Comparison of ENCODE assay signal across 29 mouse cellular contexts in genomic region chr4:102512940-102513339, GRCm38 (mm10).
DNase-seq lines count a peak whose midpoint lies in the region; ATAC-seq and TF ChIP-seq lines count a peak whose summit lies in the region.
"Had no signal": no experiment of that assay in that cellular context is flagged by ENCODE, and none has a peak within 500 bp of the region (broad histone marks: within the 10 kb centered on the region; RNA-seq: fewer than 3 reads in every experiment).

No protein-coding gene starts in this region.

- no peak for TF ChIP-seq POLR2A in lung, adult 2 months (IDR thresholded peaks at IDR 0.05; ENCODE audit: borderline replicate concordance, extremely low read depth, low read depth, low read length)

- H3K4me3 ChIP-seq in lung, adult 2 months (replicated peaks; ENCODE audit: extremely low read depth, low read depth, low read length) = no peak overlapping the region
- H3K4me3 ChIP-seq: embryonic facial prominence, embryonic 13.5 days; erythroblast, embryonic 14.5 days; forebrain, embryonic 12.5 days; heart, adult 2 months; heart, embryonic 12.5 days; hindbrain, embryonic 13.5 days; liver, embryonic 15.5 days had no signal

- no peak for ATAC-seq in erythroblast, adult 5-6 weeks (replicated peaks; ENCODE audit: low FRiP score, poor library complexity, severe bottlenecking)
- ATAC-seq: activated CD4-positive, CD25-positive, alpha-beta regulatory T cell, adult 4 months; forebrain, postnatal 0 days; intestine, embryonic 16.5 days; midbrain, embryonic 16.5 days had no signal

- 74% methylated on average over 7 of the region's 7 CpGs for WGBS in lung, adult 2 months

- peaks cover 17% of the 10 kb centered on the region for H3K4me1 ChIP-seq in lung, adult 2 months (ENCODE audit: control insufficient read depth, insufficient read depth, low read length)

- DNase-seq in kidney, postnatal 14 days = peak; percentile 17
- DNase-seq in kidney, postnatal 4 days = no peak
- DNase-seq in lung, postnatal 36 days = peak; percentile 30
- DNase-seq in lung, adult 2 months = no peak
- DNase-seq in testis, postnatal 10 days (ENCODE audit: low spot score) = peak; percentile 51
- DNase-seq: adrenal gland, adult 2 months; adrenal gland, postnatal 36 days; B cell, adult 2 months; cerebellum, adult 18-20 months; cerebellum, postnatal 10 days; forebrain, postnatal 0 days; gastrocnemius, postnatal 14 days; heart, adult 2 months; heart, postnatal 4 days; kidney, adult 9 months; liver; lung, postnatal 14 days; right cerebral cortex, postnatal 25 days; spleen, adult 18-20 months had no signal

- no peak for TF ChIP-seq CTCF in lung, adult 2 months (IDR thresholded peaks at IDR 0.05; ENCODE audit: insufficient read depth, low read length)

Comparison
In these comparisons a context has a peak if more than half of its experiments do, and no peak if none do; other contexts are left out.
1. DNase-seq: peak in kidney, postnatal 14 days (single experiment), lung, postnatal 36 days (single experiment) and testis, postnatal 10 days (single experiment); none in kidney, postnatal 4 days (0 of 2) and lung, adult 2 months (single experiment).